Mouse (Mus musculus) limb, embryonic 14.5 days (tissue): Measurements from ENCODE around the gene Slc19a3. TPM values are rescaled to one million over a fixed set of nuclear protein-coding genes. Genes with fewer than 3 reads are reported as not detected.
"Not testable (repeated sequence)": the region's sequence is repeated elsewhere in the genome, so short reads cannot be mapped to it uniquely, and the experiment has no call there.

ENCODE experiments used
- ATAC-seq: fragments of 200-750 bp; cut with Nextera tagmentation; 2 replicates; pipeline ENCODE4 v1.8.0; 2017; ENCODE audit warnings: low read depth, moderate number of reproducible peaks, moderate TSS enrichment; ENCODE audit not compliant: low FRiP score
- DNase-seq: peaks from one replicate; pipeline ENCODE4 v3.0.0-alpha.2; 2015; ENCODE audit warnings: low spot score
- H3K27ac ChIP-seq: fragments of 300-500 bp; sonication (generic); replicated peaks from 2 replicates; pipeline ENCODE4 v1.5.1; 2014; ENCODE audit warnings: low read depth, mild to moderate bottlenecking, low read length, moderate library complexity, mixed read lengths
- H3K27me3 ChIP-seq: fragments of 300-500 bp; sonication (generic); 2 replicates; pipeline ENCODE4 v1.6.1; 2014; ENCODE audit warnings: low read length, mixed read lengths; ENCODE audit not compliant: control insufficient read depth, insufficient read depth
- H3K36me3 ChIP-seq: fragments of 300-500 bp; sonication (generic); 2 replicates; pipeline ENCODE4 v1.6.1; 2014; ENCODE audit warnings: mild to moderate bottlenecking, low read length, moderate library complexity, mixed read lengths; ENCODE audit not compliant: control insufficient read depth, insufficient read depth
- H3K4me1 ChIP-seq: fragments of 300-500 bp; sonication (generic); 2 replicates; pipeline ENCODE4 v1.6.1; 2014; ENCODE audit warnings: antibody characterized with exemption, low read length, mixed read lengths; ENCODE audit not compliant: control insufficient read depth, insufficient read depth
- H3K4me2 ChIP-seq: fragments of 300-500 bp; sonication (generic); replicated peaks from 2 replicates; pipeline ENCODE4 v1.6.1; 2014; ENCODE audit warnings: low read depth, mild to moderate bottlenecking, low read length, moderate library complexity; ENCODE audit not compliant: severe bottlenecking
- H3K4me3 ChIP-seq: fragments of 300-500 bp; sonication (generic); replicated peaks from 2 replicates; pipeline ENCODE4 v1.5.1; 2014; ENCODE audit warnings: low read length
- H3K9ac ChIP-seq: fragments of 300-500 bp; sonication (generic); 2 replicates; pipeline ENCODE4 v1.6.1; 2014; ENCODE audit warnings: mild to moderate bottlenecking, low read depth, low read length, moderate library complexity; ENCODE audit not compliant: severe bottlenecking
- H3K9me3 ChIP-seq: fragments of 300-500 bp; sonication (generic); 2 replicates; pipeline ENCODE4 v1.6.1; 2016; ENCODE audit warnings: low read length; ENCODE audit not compliant: control insufficient read depth
- POLR2A ChIP-seq: fragments of 200-500 bp; IDR thresholded peaks from 2 replicates; pipeline ENCODE4 v1.8.0; 2012; ENCODE audit warnings: inconsistent platforms, mild to moderate bottlenecking, moderate library complexity, borderline replicate concordance; ENCODE audit not compliant: insufficient read depth, insufficient read length; ENCODE audit errors: extremely low read depth
- WGBS: fragments of 180-500 bp; shearing (Covaris S2); extraction: QIAGEN DNeasy Blood & Tissue Kit; methylation state at CpG from one replicate; pipeline ENCODE4 v1.1.7; 2014; 5-methylcytosine and 5-hydroxymethylcytosine counted together
- polyA plus RNA-seq, 2 experiments: library from polyadenylated mRNA; depleted of rRNA in 1 of 2; stranded (reverse) in 1 of 2; unstranded in 1 of 2; fragments of >200 nt; fragmentation: Nextera tagmentation in 1 of 2; extraction: Ambion mirVana in 1 of 2; gene quantifications; 2 replicates each; pipeline versions ENCODE4 v1.2.1 to v1.2.3; 2012 to 2014

The Slc19a3 gene
- polyA plus RNA-seq, 2 experiments = 0.54 to 1.2 TPM

- no peak overlapping the region for H3K4me3 ChIP-seq
- H3K27me3 ChIP-seq = no peaks in the 10 kb centered on the region
- no peaks in the 10 kb centered on the region for H3K36me3 ChIP-seq
- H3K9me3 ChIP-seq = no peaks in the 10 kb centered on the region
- no peak overlapping the region for H3K4me2 ChIP-seq
- WGBS = 73% methylated on average over 8 of the region's 8 CpGs
- DNase-seq (no peak), ATAC-seq (no peak)
- H3K9ac ChIP-seq = no peak overlapping the region
- no peak for TF ChIP-seq POLR2A
- no peaks in the 10 kb centered on the region for H3K4me1 ChIP-seq
- no peak overlapping the region for H3K27ac ChIP-seq
Observed at GRCm38 (mm10) chr1:83006218-83007179, 31.7 kb downstream of the Slc19a3 start.

GRCm38 (mm10) chr1:83000306-83000705 lies 37.9 kb downstream of the Slc19a3 start, which contains the start of gene Gm47959:
Gene Gm47959 (plus strand): TSS chr1:83000548.
- not testable (repeated sequence) for DNase-seq, H3K4me1 ChIP-seq, H3K4me2 ChIP-seq, H3K9ac ChIP-seq, ATAC-seq, H3K27ac ChIP-seq, H3K27me3 ChIP-seq, H3K9me3 ChIP-seq, H3K36me3 ChIP-seq, H3K4me3 ChIP-seq
- WGBS = 92% methylated on average over 8 of the region's 9 CpGs

- Histone ChIP-seq H3K27me3 (no peaks in the 10 kb centered on the region), H3K4me2 (no peak overlapping the region), H3K4me1 (0 out of 2 replicates have a peak, but pooled peaks cover 4% of the 10 kb centered on the region), H3K9me3 (no peaks in the 10 kb centered on the region), H3K9ac (no peak overlapping the region), H3K27ac (no peak overlapping the region), H3K36me3 (no peaks in the 10 kb centered on the region), H3K4me3 (no peak overlapping the region)
- TF ChIP-seq POLR2A = no peak
- WGBS = 89% methylated on average over 3 of the region's 3 CpGs
- ATAC-seq (no peak), DNase-seq (no peak)
Observed at GRCm38 (mm10) chr1:82993947-82994346, 44.3 kb downstream of the Slc19a3 start.

- Histone ChIP-seq H3K36me3 (no peaks in the 10 kb centered on the region), H3K4me3 (no peak overlapping the region), H3K27ac (no peak overlapping the region), H3K9me3 (no peaks in the 10 kb centered on the region), H3K4me1 (0 out of 2 replicates have a peak, but pooled peaks cover 4% of the 10 kb centered on the region), H3K27me3 (no peaks in the 10 kb centered on the region), H3K4me2 (no peak overlapping the region), H3K9ac (no peak overlapping the region)
- ATAC-seq = no peak
- DNase-seq = no peak
- 84% methylated on average over 6 of the region's 6 CpGs for WGBS
- TF ChIP-seq POLR2A = no peak
Observed at GRCm38 (mm10) chr1:82992093-82992492, 46.2 kb downstream of the Slc19a3 start.

GRCm38 (mm10) chr1:82991596-82991995 lies 46.7 kb downstream of the Slc19a3 start:
- H3K4me3 ChIP-seq = no peak overlapping the region
- no peak overlapping the region for H3K9ac ChIP-seq
- no peak for ATAC-seq
- H3K27me3 ChIP-seq = no peaks in the 10 kb centered on the region
- TF ChIP-seq POLR2A = no peak
- no peak overlapping the region for H3K27ac ChIP-seq
- no peak for DNase-seq
- H3K9me3 ChIP-seq = no peaks in the 10 kb centered on the region
- no peaks in the 10 kb centered on the region for H3K36me3 ChIP-seq
- WGBS = 75% methylated on average over 3 of the region's 3 CpGs
- no peak overlapping the region for H3K4me2 ChIP-seq
- H3K4me1 ChIP-seq = 0 out of 2 replicates have a peak, but pooled peaks cover 4% of the 10 kb centered on the region
